Mouse (Mus musculus) liver, embryonic 14.5 days (tissue): Measurements from ENCODE around the gene Hivep3.

ENCODE experiments used
- CTCF ChIP-seq: IDR thresholded peaks from 2 replicates; pipeline ENCODE4 v1.5.1; 2016; ENCODE audit warnings: antibody characterized with exemption, low read depth, control low read depth
- EP300 ChIP-seq: IDR thresholded peaks from 2 replicates; pipeline ENCODE4 v1.6.1; 2016; ENCODE audit warnings: antibody characterized with exemption, low read depth

GRCm38 (mm10) chr4:120009151-120009550, 275.6 kb downstream of the Hivep3 start:
- TF ChIP-seq EP300 = no peak
- TF ChIP-seq CTCF = no peak
